Mouse (Mus musculus): ENCODE data around the gene Mxd3.

DNA sequence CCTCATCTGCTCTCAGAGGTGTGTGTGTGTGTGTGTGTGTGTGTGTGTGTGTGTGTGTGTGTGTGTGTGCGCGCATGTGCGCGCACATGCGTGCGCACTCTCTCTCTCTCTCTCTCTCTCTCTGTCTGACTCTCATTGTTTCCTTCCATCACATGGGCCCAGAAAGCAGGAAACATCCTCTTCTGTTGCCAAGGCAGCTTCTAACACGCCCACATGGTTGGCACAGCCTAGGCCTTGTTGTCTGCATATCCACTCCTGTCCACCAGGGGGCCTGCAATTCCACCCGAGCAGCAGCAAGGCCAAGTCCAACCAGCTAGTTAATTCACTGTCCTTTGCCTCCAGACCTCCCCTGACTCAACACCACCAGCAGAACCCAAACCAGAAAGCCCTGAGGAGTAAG is 2.0 kb downstream of the Mxd3 start:
- peak; percentile 91 for TF ChIP-seq CTCF (IDR thresholded peaks at IDR 0.05; ENCODE audit: low read depth, low read length)
- no peak for TF ChIP-seq POLR2A (IDR thresholded peaks at IDR 0.05; ENCODE audit: borderline replicate concordance, low read depth, low read length)
